Mouse (Mus musculus): ENCODE measurements around the gene Sez6l2. TPM values are rescaled to one million over a fixed set of nuclear protein-coding genes. Genes with fewer than 3 reads are reported as not detected.
A peak's percentile ranks its signal among the peaks of the same experiment; 100 is the strongest.
"Not testable (repeated sequence)": the region's sequence is repeated elsewhere in the genome, so short reads cannot be mapped to it uniquely, and the experiment has no call there.

Gene Sez6l2
- polyA plus RNA-seq (2012; ENCODE audit: insufficient read depth, insufficient read length, missing spikeins) = 0.71 and 0.75 TPM in 2 replicates

- Histone ChIP-seq H3K4me1 (ENCODE audit: control insufficient read depth, insufficient read depth, insufficient read length, low read length) (peaks cover 3% of the 10 kb centered on the region), H3K4me3 (ENCODE audit: insufficient read depth, low read depth, low read length) (peak within 1 kb of the TSS; percentile 48), H3K27ac (replicated peaks; ENCODE audit: low read depth, low read length) (no peak within 1 kb of the TSS)
Observed at GRCm38 (mm10) chr7:126949793-126950646, at the start of gene Sez6l2. Gene Sez6l2 (plus strand): TSS chr7:126950563.

GRCm38 (mm10) chr7:126905590-126905989 is 44.8 kb upstream of the Sez6l2 start:
- H3K27ac ChIP-seq (replicated peaks; ENCODE audit: low read depth, low read length) = no peak overlapping the region
- H3K4me1 ChIP-seq (ENCODE audit: control insufficient read depth, insufficient read depth, insufficient read length, low read length) = no peaks in the 10 kb centered on the region
- no peak overlapping the region for H3K4me3 ChIP-seq (ENCODE audit: insufficient read depth, low read depth, low read length)

- H3K4me1 ChIP-seq (ENCODE audit: control insufficient read depth, insufficient read depth, insufficient read length, low read length) = no peaks in the 10 kb centered on the region
- no peak overlapping the region for H3K4me3 ChIP-seq (ENCODE audit: insufficient read depth, low read depth, low read length)
- H3K27ac ChIP-seq (replicated peaks; ENCODE audit: low read depth, low read length) = no peak overlapping the region
Observed at GRCm38 (mm10) chr7:126914844-126915243, 35.5 kb upstream of the Sez6l2 start.

GRCm38 (mm10) chr7:126918356-126918755 is 32.0 kb upstream of the Sez6l2 start:
- not testable (repeated sequence) for H3K4me3 ChIP-seq (ENCODE audit: insufficient read depth, low read depth, low read length); H3K27ac ChIP-seq (replicated peaks; ENCODE audit: low read depth, low read length); H3K4me1 ChIP-seq (ENCODE audit: control insufficient read depth, insufficient read depth, insufficient read length, low read length)

- Histone ChIP-seq H3K4me3 (ENCODE audit: insufficient read depth, low read depth, low read length) (no peak overlapping the region), H3K4me1 (ENCODE audit: control insufficient read depth, insufficient read depth, insufficient read length, low read length) (no peaks in the 10 kb centered on the region), H3K27ac (replicated peaks; ENCODE audit: low read depth, low read length) (no peak overlapping the region)
Observed at GRCm38 (mm10) chr7:126919973-126920372, 30.4 kb upstream of the Sez6l2 start.

- H3K27ac ChIP-seq (replicated peaks; ENCODE audit: low read depth, low read length) = no peak overlapping the region
Observed at GRCm38 (mm10) chr7:126921563-126921962, 28.8 kb upstream of the Sez6l2 start.

GRCm38 (mm10) chr7:126922624-126923060 is 27.7 kb upstream of the Sez6l2 start, which contains the start of gene Tmem219:
Gene Tmem219 (minus strand): TSS chr7:126922917.
- H3K27ac ChIP-seq (replicated peaks; ENCODE audit: low read depth, low read length) = 0 out of 2 replicates have a peak within 1 kb of the TSS, but pooled peaks have one; percentile 17
- no peaks in the 10 kb centered on the region for H3K4me1 ChIP-seq (ENCODE audit: control insufficient read depth, insufficient read depth, insufficient read length, low read length)
- H3K4me3 ChIP-seq (ENCODE audit: insufficient read depth, low read depth, low read length) = no peak within 1 kb of the TSS

More at GRCm38 (mm10) chr7:126921563-126921962, 28.8 kb upstream of the Sez6l2 start:
- Histone ChIP-seq H3K4me1 (ENCODE audit: control insufficient read depth, insufficient read depth, insufficient read length, low read length) (no peaks in the 10 kb centered on the region), H3K4me3 (ENCODE audit: insufficient read depth, low read depth, low read length) (no peak overlapping the region)

GRCm38 (mm10) chr7:126923999-126924398 is 26.4 kb upstream of the Sez6l2 start:
- Histone ChIP-seq H3K4me1 (ENCODE audit: control insufficient read depth, insufficient read depth, insufficient read length, low read length) (no peaks in the 10 kb centered on the region), H3K4me3 (ENCODE audit: insufficient read depth, low read depth, low read length) (no peak overlapping the region), H3K27ac (replicated peaks; ENCODE audit: low read depth, low read length) (no peak overlapping the region)

GRCm38 (mm10) chr7:126926299-126926698 is 24.1 kb upstream of the Sez6l2 start:
- Histone ChIP-seq H3K4me3 (ENCODE audit: insufficient read depth, low read depth, low read length) (no peak overlapping the region), H3K27ac (replicated peaks; ENCODE audit: low read depth, low read length) (no peak overlapping the region), H3K4me1 (ENCODE audit: control insufficient read depth, insufficient read depth, insufficient read length, low read length) (no peaks in the 10 kb centered on the region)

- Histone ChIP-seq H3K27ac (replicated peaks; ENCODE audit: low read depth, low read length) (0 out of 2 replicates have a peak within 1 kb of the TSS, but pooled peaks have one; percentile 30), H3K4me3 (ENCODE audit: insufficient read depth, low read depth, low read length) (peak within 1 kb of the TSS; percentile 75)
Observed at GRCm38 (mm10) chr7:126928384-126929037, 21.9 kb upstream of the Sez6l2 start, which contains the start of gene Kctd13. Gene Kctd13 (plus strand): TSS chr7:126928879.

GRCm38 (mm10) chr7:126929046-126929445 is 21.3 kb upstream of the Sez6l2 start:
- Histone ChIP-seq H3K4me1 (ENCODE audit: control insufficient read depth, insufficient read depth, insufficient read length, low read length) (no peaks in the 10 kb centered on the region), H3K27ac (replicated peaks; ENCODE audit: low read depth, low read length) (no peak overlapping the region), H3K4me3 (ENCODE audit: insufficient read depth, low read depth, low read length) (peak overlapping the region; percentile 75)

More at GRCm38 (mm10) chr7:126928384-126929037, 21.9 kb upstream of the Sez6l2 start, which contains the start of gene Kctd13:
- H3K4me1 ChIP-seq (ENCODE audit: control insufficient read depth, insufficient read depth, insufficient read length, low read length) = no peaks in the 10 kb centered on the region

- no peaks in the 10 kb centered on the region for H3K4me1 ChIP-seq (ENCODE audit: control insufficient read depth, insufficient read depth, insufficient read length, low read length)
- H3K27ac ChIP-seq (replicated peaks; ENCODE audit: low read depth, low read length) = no peak overlapping the region
- H3K4me3 ChIP-seq (ENCODE audit: insufficient read depth, low read depth, low read length) = no peak overlapping the region
Observed at GRCm38 (mm10) chr7:126932652-126933051, 17.7 kb upstream of the Sez6l2 start.

GRCm38 (mm10) chr7:126941171-126941570 is 9.2 kb upstream of the Sez6l2 start:
- no peak overlapping the region for H3K4me3 ChIP-seq (ENCODE audit: insufficient read depth, low read depth, low read length)
- H3K27ac ChIP-seq (replicated peaks; ENCODE audit: low read depth, low read length) = no peak overlapping the region
- no peaks in the 10 kb centered on the region for H3K4me1 ChIP-seq (ENCODE audit: control insufficient read depth, insufficient read depth, insufficient read length, low read length)

GRCm38 (mm10) chr7:126941801-126942200 is 8.6 kb upstream of the Sez6l2 start:
- H3K4me3 ChIP-seq (ENCODE audit: insufficient read depth, low read depth, low read length) = no peak overlapping the region
- no peak overlapping the region for H3K27ac ChIP-seq (replicated peaks; ENCODE audit: low read depth, low read length)
- no peaks in the 10 kb centered on the region for H3K4me1 ChIP-seq (ENCODE audit: control insufficient read depth, insufficient read depth, insufficient read length, low read length)

GRCm38 (mm10) chr7:126946530-126946929 is 3.8 kb upstream of the Sez6l2 start:
- H3K27ac ChIP-seq (replicated peaks; ENCODE audit: low read depth, low read length) = no peak overlapping the region

More at GRCm38 (mm10) chr7:126946530-126946929, 3.8 kb upstream of the Sez6l2 start:
- Histone ChIP-seq H3K4me1 (ENCODE audit: control insufficient read depth, insufficient read depth, insufficient read length, low read length) (peaks cover 3% of the 10 kb centered on the region), H3K4me3 (ENCODE audit: insufficient read depth, low read depth, low read length) (no peak overlapping the region)

Data from brown adipose tissue, adult 24 weeks (tissue).